Mouse (Mus musculus): ENCODE results near the gene 4933428M09Rik.
"Not testable (repeated sequence)": the region's sequence is repeated elsewhere in the genome, so short reads cannot be mapped to it uniquely, and the experiment has no call there.

Gene 4933428M09Rik

GRCm38 (mm10) chrX:139178928-139179327, at the start of gene 4933428M09Rik:
TSS of gene 4933428M09Rik (plus strand) at chrX:139179228.
- DNase-seq, result no peak

DNA sequence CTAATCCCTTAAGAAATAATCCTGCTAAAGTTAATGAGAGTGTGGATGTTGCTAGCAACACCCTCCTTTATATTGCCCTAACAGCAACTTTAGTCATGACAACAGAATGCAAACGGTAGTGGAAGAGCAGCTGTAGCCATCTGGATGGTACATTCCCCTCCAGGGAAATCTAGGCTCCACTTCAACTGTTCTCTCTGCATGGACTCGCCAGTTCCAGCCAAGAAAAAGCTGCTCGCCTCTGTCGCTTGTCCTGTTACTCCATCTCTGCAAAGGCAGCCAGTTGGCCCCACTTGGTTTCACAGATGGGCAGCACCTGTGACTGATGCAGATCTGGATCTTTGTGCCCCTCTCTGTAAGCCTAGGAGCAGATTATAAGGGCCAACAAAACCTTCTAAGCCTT, 45.0 kb upstream of the 4933428M09Rik start:
- peak; percentile 15 for DNase-seq

- not testable (repeated sequence) for DNase-seq
These were observed 12.5 kb downstream of the 4933428M09Rik start for GRCm38 (mm10) chrX:139191506-139191905.

DNA sequence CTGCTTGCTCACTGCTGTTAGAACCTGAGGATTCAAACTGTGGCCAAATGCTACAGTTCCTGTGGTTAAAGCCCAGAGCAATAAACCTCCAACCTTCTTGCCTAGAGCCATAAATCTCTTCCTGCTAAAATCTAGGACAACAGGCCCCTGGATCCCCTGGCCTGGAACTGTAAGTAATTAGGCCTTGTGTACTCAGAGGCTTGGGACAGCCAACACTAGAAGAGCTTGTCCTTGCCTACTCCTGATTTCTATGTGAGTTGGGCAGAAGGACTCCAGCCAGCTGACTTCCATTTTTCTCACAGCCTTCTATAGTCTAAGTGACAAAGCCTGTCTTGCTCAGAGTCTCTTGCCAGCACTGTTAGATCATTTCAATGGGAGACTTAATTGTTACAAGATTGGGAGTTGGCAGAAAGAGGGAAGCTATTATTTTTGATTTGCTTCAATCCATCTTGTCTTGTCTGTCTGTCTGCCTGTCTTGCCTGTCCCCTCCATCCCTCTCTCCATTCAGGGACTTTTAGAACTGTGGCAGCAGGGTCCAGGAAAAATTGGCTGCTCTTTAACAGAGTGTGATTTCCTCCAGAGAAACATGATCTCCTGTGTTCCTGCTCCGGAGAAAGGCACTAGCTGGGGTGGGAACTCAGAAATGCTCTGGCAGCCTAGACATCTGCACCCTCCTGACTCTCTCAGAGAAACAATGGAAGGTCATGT, 15.7 kb downstream of the 4933428M09Rik start:
- no peak for DNase-seq

DNA sequence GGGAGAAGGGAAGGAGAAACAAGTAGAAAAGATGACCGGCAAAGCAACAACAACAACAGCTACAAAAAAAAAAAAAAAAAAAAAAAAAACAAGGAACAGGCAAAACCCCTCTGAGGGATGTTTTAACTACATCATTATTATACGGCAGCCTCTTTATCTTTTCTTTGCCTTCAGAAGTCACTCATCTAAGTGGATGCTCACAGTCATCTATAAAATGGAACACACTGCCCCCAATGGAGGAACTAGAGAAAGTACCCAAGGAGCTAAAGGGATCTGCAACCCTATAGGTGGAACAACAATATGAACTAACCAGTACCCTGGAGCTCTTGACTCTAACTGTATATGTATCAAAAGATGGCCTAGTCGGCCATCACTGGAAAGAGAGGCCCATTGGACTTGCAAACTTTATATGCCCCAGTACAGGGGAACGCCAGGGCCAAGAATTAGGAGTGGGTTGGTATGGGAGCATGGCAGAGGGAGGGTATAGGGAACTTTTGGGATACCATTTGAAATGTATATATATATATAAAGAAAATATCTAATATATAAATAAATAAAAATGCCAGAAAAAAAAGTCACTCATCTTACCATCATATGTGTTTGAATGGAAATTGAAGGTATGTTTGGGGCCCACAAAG, 30.3 kb downstream of the 4933428M09Rik start:
- peak; percentile 25 for DNase-seq

- DNase-seq, result peak; percentile 77
These were observed 30.8 kb downstream of the 4933428M09Rik start, which contains the start of gene Mum1l1 for GRCm38 (mm10) chrX:139209829-139210225. TSS of gene Mum1l1 (plus strand) at chrX:139210042.

- no peak for DNase-seq
These were observed 35.7 kb downstream of the 4933428M09Rik start for GRCm38 (mm10) chrX:139214765-139215164.

DNA sequence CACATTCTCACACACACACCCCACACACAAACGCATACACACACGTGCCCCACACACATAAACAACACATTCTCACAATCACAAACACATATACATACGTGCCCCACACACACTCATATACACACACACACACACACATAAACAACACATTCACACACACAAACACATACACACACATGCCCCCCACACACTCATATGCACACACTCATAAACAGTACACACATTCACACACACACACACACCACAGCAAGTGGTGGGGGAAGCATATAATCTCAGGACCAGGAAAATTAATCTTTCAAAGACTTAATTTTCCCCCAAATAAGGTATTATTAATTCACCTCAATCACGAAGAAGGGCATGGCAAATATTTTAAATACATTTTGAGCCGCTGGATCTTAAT, 37.4 kb downstream of the 4933428M09Rik start:
- no peak for DNase-seq

DNA sequence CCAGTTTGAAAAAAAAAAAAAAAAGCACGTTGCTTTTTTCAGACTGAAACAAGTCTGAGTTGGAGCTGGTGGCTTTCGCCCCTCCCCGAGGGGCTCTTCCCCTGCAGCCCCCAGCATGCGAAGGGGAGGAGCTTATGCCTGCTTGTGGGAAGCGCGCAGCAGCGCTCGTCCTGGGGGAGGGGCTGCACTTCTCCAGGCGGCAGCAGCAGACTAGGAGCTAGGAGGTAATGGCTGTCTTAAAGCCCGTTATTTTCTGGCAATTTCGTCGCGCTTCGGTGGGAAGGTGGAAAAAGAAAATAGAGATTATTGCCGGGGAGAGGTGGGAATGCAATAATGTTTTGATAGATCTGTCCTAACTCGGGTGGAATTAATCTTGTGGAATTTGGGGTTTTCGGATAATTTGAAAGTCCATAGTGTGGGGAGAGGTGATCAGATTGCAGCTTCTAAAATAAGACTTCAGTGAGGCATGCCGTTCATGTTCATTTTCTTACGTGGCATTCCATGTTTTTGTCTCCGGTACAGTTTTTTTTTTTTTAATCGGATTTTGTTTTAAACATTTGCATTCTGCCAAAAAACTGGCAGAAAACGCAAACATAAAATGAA, 38.1 kb downstream of the 4933428M09Rik start:
- DNase-seq, result peak; percentile 84

DNA sequence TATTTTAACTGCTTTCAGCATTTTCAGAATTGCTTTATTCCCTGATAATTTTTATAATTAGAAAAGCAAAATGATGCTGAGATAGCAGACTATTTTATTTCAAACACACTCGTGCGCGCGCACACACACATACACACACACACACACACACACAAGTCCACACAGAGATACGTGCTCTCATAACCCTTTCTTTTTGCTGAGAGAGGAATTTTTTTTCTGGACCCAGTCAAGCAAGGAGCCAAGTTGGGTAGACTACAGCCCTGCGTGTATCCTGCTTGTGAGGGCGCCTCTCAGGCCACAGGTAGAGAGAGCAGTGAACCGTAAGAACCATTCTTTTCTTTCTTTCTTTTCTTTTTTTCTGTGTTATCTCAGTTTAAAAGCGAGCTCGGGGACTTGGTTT, 38.7 kb downstream of the 4933428M09Rik start:
- no peak for DNase-seq

GRCm38 (mm10) chrX:139219017-139219416, 40.0 kb downstream of the 4933428M09Rik start:
- DNase-seq, result peak; percentile 71

GRCm38 (mm10) chrX:139220830-139221229, 41.8 kb downstream of the 4933428M09Rik start:
- no peak for DNase-seq

GRCm38 (mm10) chrX:139221893-139222292, 42.9 kb downstream of the 4933428M09Rik start:
- no peak for DNase-seq

Measured in retina, postnatal 1 day (tissue).